Mouse (Mus musculus) ovary, adult 18-20 months (tissue): ENCODE results near the gene Stfa2l1.
"Not testable (repeated sequence)": the region's sequence is repeated elsewhere in the genome, so short reads cannot be mapped to it uniquely, and the experiment has no call there.

Source experiments
- DNase-seq: peaks from one replicate; pipeline ENCODE4 v3.0.0; 2022; ENCODE audit warnings: low spot score, mixed read lengths

Gene Stfa2l1

DNA sequence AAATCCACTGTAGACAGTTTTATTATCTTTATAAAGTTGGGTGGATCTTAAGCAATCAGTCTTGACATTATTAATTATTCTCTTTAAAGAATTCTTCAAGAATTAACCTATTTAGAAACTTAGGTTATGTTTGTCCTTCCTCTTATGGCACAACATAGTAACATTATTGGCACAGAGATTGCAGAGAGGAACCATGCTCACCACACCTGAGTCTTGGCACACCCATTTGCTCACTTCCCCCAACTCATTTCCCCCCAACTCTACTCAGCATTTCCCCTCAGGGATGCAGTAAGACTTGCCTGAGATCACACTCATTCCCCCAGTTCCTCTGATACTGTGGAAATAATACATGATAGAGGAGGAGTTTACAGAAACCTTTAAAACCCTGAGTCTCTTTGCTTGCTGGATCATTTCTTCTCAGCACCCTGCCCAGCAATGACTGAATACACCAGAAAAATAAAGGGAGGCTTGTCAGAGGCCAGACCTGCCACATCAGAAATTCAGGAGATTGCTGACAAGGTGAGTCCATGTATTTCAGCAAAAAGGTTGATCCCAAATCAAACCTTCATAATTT, at the start of gene Stfa2l1:
Gene Stfa2l1 (plus strand): TSS at position 410 of the 574 bp plus-strand sequence.
- DNase-seq, result no peak

DNA sequence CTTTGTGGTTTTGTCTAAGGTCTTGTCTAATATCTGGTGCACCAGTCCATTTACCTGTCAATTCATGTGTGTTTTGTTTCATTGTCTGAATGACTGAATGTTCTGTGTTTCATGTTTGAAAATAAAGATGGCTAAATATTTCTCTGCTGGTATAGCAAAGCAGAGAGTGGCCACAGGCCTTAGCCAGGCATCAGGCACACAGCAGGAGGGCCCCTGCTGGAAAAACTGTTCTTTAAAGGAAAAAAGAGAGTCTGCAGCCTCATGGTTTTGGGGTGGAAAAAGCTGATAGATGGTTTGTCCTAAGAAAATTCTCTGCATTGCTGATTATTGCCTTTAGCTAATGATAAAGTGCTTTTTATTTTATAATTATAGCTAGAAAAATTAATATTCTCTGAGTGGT, 45.1 kb upstream of the Stfa2l1 start:
- not testable (repeated sequence) for DNase-seq

DNA sequence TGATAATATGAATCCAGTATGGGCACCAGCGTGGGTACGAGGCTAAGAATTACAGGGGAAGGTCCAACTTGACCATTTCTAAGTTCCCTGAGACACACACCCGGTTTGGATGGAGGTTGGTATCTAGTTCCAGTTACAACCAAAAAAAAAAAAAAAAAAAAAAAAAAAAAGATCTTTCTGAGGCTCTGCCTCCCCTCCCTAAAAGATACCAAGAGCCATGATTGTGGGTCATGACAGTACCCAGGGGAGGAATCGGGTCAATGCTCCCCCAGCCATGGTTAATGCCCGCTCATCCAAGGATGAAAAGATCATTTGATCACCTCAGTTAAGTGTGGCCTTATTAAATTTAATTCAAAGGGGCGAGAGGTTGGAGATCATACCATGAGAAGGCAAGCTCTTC, 40.9 kb upstream of the Stfa2l1 start:
- not testable (repeated sequence) for DNase-seq

DNA sequence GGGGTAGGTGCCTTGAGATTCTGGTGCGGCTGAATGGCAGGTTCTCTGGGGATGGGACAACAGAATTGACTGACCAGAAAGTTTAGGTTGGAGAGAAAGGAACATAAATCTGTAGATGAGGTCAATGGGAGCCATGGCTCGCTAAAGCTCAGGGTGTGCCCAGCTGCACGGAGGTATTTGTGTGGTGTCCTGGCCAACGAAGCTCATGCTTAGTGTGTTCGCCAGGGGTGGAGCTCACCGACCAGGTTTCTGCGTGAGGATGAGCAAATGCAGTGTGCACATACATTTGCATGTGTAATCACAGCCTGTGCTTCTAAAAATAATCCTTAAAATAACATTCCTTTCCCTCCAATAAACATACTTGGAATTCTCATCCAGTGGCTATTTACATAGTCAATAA, 28.5 kb upstream of the Stfa2l1 start:
- no peak for DNase-seq

DNA sequence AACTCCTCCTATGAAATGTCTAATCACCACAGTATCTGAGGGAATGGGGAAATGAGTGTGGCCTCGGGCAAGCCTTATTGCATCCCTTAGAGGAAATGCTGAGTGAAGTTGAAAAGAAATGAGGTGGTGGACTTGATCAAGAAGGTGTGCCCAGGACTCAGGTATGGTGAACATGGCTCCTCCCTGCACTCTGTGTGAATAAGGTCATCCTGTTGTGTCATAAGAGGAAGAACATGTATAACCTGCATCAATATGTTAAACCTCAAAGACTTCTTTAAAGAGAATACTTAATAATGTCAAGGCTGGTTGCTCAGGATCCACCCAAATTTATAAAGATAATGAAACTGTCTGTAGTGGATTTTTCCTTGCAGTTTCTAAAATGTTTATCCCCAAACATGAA, 25.5 kb upstream of the Stfa2l1 start, which contains the start of gene Csta1:
Gene Csta1 (minus strand): TSS at position 101 of the 400 bp plus-strand sequence.
- DNase-seq, result no peak

DNA sequence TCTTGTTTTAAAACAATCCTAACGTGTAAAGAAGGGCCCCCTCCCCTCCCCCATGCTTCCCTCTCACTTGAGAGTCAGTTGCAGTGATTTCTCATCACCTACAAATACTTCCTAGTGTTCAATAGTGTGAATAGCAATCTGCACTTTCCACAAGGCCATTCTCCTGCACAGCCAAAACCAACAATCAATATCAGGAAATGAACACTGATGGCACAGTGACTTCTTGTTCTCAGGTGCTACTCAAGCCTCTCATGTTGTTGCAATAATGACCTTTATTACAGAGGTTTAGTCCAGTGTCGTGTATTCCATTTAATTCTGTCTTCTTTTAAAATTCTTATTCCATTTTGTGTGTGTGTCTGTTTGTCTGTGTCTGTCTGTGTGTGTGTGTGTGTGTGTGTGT, 18.4 kb upstream of the Stfa2l1 start:
- DNase-seq, result no peak

DNA sequence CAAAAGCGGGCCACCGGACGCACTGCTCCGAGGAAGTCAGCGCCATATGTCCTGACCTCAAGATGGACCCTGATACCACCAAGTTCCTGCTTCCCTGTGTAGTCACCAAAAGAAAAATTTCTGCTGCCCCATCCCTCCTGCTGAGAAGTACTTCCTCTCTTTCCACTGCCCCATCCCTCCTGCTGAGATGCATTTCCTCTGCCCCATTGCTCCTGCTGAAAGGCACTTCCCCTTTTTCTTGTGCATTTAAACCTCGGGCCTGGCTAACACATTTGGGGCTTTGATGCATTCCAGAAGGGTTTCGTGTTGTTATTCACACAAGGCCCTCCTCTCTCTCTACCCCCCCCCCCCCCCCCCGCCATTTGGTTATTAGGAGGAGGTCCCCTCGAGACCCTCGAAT, 11.2 kb downstream of the Stfa2l1 start:
- not testable (repeated sequence) for DNase-seq

DNA sequence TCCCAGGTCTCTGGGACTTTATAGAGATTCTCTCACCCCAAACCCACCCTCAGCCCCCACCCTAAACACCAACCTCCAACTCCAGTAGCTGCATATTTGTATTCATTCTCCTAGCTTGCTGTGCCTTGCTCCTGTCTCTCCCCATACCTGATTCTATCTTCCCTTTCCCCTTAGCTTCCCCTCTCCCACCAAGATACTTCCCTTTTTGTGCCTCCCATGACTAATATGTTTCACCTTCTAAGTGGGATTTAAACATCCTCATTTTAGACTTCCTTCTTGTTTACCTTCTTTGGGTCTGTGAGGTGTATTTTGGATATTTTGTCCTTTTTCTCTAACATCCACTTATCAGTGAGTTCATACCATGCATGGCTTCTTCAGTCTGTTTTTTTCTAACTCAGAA, 19.5 kb downstream of the Stfa2l1 start:
- no peak for DNase-seq

DNA sequence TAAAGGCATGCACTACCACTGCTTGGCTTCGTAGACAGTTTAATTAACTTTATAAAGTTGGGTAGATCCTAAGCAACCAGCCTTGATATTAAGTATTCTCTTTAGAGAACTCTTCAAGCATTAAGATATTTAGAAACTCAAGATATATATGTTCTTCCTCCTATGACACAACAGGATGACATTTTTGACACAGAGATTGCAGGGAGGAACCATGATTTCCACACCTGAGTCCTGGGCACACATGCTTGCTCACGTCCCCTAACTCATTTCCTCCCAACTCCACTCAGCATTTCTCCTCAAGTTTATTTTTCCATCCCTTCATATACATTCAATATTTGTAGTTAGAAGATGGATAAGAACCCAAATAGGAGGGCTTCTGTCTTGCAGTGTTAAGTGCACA, 23.3 kb downstream of the Stfa2l1 start:
- DNase-seq, result no peak

DNA sequence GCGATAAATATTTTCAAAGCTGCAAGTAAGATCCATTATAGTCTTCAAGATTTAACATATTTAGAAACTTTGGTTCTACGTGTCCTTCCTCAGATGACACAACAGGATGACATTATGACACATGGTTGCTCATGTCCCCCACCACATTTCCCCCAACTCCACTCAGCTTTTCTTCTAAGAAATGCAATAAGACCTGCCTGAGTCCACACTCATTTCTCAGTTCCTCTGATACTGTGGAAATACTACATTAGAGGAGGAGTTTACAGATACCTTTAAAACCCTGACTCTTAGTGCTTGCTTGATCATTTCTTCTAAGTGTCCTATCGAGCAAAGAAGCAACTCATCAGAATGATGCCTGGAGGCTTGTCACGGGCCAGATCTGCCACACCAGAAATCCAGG, 27.3 kb downstream of the Stfa2l1 start, which contains the start of gene Gm5483:
Gene Gm5483 (plus strand): TSS at position 301 of the 400 bp plus-strand sequence.
- DNase-seq, result not testable (repeated sequence)

DNA sequence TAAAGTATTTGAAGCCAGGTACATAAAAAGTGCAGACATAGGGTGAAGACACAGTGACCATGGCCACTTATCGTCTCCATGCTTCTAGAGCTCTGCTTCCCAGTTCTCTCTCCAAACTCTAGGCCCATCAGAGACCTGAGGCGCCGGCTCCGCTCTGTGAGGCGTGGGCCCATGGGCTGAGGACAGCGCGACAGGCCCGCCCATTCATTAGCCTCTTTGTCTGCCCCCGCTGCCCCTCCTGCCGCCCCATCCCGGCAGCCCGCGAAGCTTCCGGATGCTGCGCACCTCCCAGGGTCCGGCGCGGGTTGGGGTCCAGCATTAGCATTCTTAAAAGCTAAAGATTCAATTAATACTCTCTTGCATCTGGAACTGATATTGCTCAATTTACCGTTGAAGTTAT, 42.6 kb downstream of the Stfa2l1 start:
- DNase-seq, result no peak

DNA sequence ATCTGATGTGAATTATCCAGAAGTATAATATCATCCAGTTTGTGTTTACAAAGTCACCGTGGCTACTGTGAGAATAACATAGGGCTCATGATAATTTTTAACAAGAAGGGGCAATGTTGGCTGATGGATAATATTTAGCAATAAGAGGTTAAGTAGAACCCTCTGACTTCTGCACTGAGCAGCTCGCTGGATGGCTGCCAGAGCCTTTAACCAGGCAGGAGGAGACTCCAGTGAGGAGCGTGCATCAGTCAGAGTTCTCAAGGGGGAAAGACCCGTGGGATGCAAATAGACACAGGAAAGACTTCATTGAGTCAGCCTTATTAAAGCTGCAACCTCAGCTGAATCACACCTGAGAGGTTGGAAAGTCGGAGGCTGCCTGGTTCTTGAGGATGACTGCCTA, 47.2 kb downstream of the Stfa2l1 start:
- no peak for DNase-seq

DNA sequence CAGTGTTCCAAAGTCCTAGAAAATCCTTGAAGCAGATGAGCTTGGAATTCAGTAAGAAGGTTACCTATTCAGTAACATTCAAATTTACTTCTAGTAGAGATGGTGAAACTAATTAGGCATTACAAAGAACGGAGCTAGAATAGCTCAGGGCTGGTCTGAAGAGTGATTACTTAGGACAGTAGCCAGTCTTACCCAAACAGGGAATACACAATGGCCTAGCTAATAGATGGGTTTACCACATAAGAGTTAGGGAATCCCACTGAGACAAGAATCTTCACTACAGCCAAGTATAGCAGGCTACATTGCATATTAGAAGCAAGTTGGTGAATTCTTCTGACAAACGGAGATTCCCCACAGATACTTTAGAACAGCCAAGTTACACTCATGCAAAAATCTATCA, 49.1 kb downstream of the Stfa2l1 start:
- not testable (repeated sequence) for DNase-seq

DNA sequence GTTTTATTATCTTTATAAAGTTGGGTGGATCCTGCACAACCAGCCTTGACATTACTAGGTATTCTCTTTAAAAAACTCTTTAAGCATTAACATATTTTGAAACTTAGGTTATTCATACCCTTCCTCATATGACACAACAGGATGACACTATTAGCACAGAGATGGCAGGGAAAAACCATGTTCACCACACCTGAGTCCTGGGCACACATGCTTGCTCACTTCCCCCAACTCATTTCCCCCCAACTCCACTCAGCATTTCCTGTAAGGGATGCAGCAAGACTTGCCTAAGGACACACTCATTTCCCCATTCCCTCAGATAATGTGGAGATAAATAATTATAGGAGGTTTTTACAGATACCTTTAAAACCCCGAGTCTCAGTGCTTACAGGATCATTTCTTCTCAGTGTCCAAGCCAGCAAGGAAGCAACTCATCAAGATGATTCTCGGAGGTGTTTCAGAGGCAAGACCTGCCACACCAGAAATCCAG, 53.4 kb downstream of the Stfa2l1 start, which contains the start of gene Gm5416:
Gene Gm5416 (plus strand): TSS at position 437 of the 487 bp plus-strand sequence.
- DNase-seq, result no peak
